Mouse (Mus musculus) cerebellum, postnatal 36 days (tissue): ENCODE results near the gene Calhm2.
"Not testable (repeated sequence)": the region's sequence is repeated elsewhere in the genome, so short reads cannot be mapped to it uniquely, and the experiment has no call there.

Experiments used
- DNase-seq, 2 experiments: peaks; one replicate each; pipeline ENCODE4 v3.0.0; 2021 to 2022; ENCODE audit warnings: mixed read lengths in 2 of 2

Gene Calhm2

GRCm38 (mm10) chr19:47151332-47152061 is 13.4 kb upstream of the Calhm2 start:
- peak; percentile 41 to 44 for DNase-seq

- DNase-seq: no peak
These were observed 11.8 kb upstream of the Calhm2 start for GRCm38 (mm10) chr19:47149854-47150253.

- no peak for DNase-seq
These were observed 10.3 kb upstream of the Calhm2 start for GRCm38 (mm10) chr19:47148267-47148847.

GRCm38 (mm10) chr19:47144154-47144553 is 6.1 kb upstream of the Calhm2 start, which contains the start of gene Calhm1:
Gene Calhm1, minus strand, starts transcription at chr19:47144254.
- DNase-seq: no peak

GRCm38 (mm10) chr19:47142438-47142837 is 4.3 kb upstream of the Calhm2 start:
- DNase-seq: no peak

GRCm38 (mm10) chr19:47139611-47140010 is 1.5 kb upstream of the Calhm2 start:
- DNase-seq: not testable (repeated sequence)

- DNase-seq: peak; percentile 16 to 21
These were observed 978 bp downstream of the Calhm2 start for GRCm38 (mm10) chr19:47137051-47137581.

- DNase-seq: no peak
These were observed 1.9 kb downstream of the Calhm2 start for GRCm38 (mm10) chr19:47136170-47136569.

- DNase-seq: no peak
These were observed 2.5 kb downstream of the Calhm2 start for GRCm38 (mm10) chr19:47135568-47135967.

GRCm38 (mm10) chr19:47133161-47133560 is 4.9 kb downstream of the Calhm2 start:
- no peak for DNase-seq

GRCm38 (mm10) chr19:47130551-47131125 is 7.5 kb downstream of the Calhm2 start:
- no peak for DNase-seq

GRCm38 (mm10) chr19:47128835-47129234 is 9.3 kb downstream of the Calhm2 start:
- DNase-seq: no peak

GRCm38 (mm10) chr19:47128164-47128563 is 9.9 kb downstream of the Calhm2 start:
- no peak for DNase-seq

GRCm38 (mm10) chr19:47122802-47123201 is 15.3 kb downstream of the Calhm2 start:
- DNase-seq: peak; percentile 10 to 33

GRCm38 (mm10) chr19:47121054-47121453 is 17.0 kb downstream of the Calhm2 start:
- DNase-seq: peak in 1 of 2 experiments; percentile 9

GRCm38 (mm10) chr19:47118634-47119033 is 19.5 kb downstream of the Calhm2 start:
- DNase-seq: no peak

- DNase-seq: no peak
These were observed 33.3 kb downstream of the Calhm2 start for GRCm38 (mm10) chr19:47104641-47105271.

GRCm38 (mm10) chr19:47101080-47101479 is 37.0 kb downstream of the Calhm2 start:
- no peak for DNase-seq

- DNase-seq: peak; percentile 96 to 97
These were observed 47.4 kb downstream of the Calhm2 start, which contains the start of the genes Usmg5 and Pdcd11 for GRCm38 (mm10) chr19:47090550-47091156. Gene Usmg5, minus strand, starts transcription at chr19:47090647. Gene Pdcd11, plus strand, starts transcription at chr19:47090768.

GRCm38 (mm10) chr19:47089718-47090525 is 48.2 kb downstream of the Calhm2 start:
- no peak for DNase-seq

- no peak for DNase-seq
These were observed 49.9 kb downstream of the Calhm2 start for GRCm38 (mm10) chr19:47088226-47088625.
